Mouse (Mus musculus): ENCODE data around the gene Sgcd. TPM values are rescaled to one million over a fixed set of nuclear protein-coding genes. Genes with fewer than 3 reads are reported as not detected.
A peak's percentile ranks its signal among the peaks of the same experiment; 100 is the strongest.

Sgcd gene
- total RNA-seq, 4 experiments from 2014 or later, result 62.6 to 82.0 (median 77.1) TPM

- DNase-seq (ENCODE audit: low spot score in 2 of 2), result no peak
Measured at GRCm38 (mm10) chr11:47297805-47298340, 690.9 kb downstream of the Sgcd start.

- DNase-seq (ENCODE audit: low spot score in 2 of 2), result no peak
Measured at GRCm38 (mm10) chr11:47294741-47295140, 694.0 kb downstream of the Sgcd start.

- DNase-seq (ENCODE audit: low spot score in 2 of 2), result no peak
Measured at GRCm38 (mm10) chr11:47276586-47276985, 712.2 kb downstream of the Sgcd start.

- DNase-seq (ENCODE audit: low spot score in 2 of 2), result no peak
Measured at GRCm38 (mm10) chr11:47268556-47268955, 720.2 kb downstream of the Sgcd start.

GRCm38 (mm10) chr11:47264267-47264984 lies 724.3 kb downstream of the Sgcd start:
- no peak for DNase-seq (ENCODE audit: low spot score in 2 of 2)

- DNase-seq (ENCODE audit: low spot score in 2 of 2), result peak; percentile 4 to 26
Measured at GRCm38 (mm10) chr11:47250301-47250700, 738.5 kb downstream of the Sgcd start.

GRCm38 (mm10) chr11:47248345-47248893 lies 740.4 kb downstream of the Sgcd start:
- no peak for DNase-seq (ENCODE audit: low spot score in 2 of 2)

- no peak for DNase-seq (ENCODE audit: low spot score in 2 of 2)
Measured at GRCm38 (mm10) chr11:47247703-47248344, 740.9 kb downstream of the Sgcd start.

- no peak for DNase-seq (ENCODE audit: low spot score in 2 of 2)
Measured at GRCm38 (mm10) chr11:47242401-47242800, 746.4 kb downstream of the Sgcd start.

- DNase-seq (ENCODE audit: low spot score in 2 of 2), result no peak
Measured at GRCm38 (mm10) chr11:47228222-47228621, 760.5 kb downstream of the Sgcd start.

- DNase-seq (ENCODE audit: low spot score in 2 of 2), result no peak
Measured at GRCm38 (mm10) chr11:47224148-47224547, 764.6 kb downstream of the Sgcd start.

GRCm38 (mm10) chr11:47211531-47211930 lies 777.2 kb downstream of the Sgcd start:
- DNase-seq (ENCODE audit: low spot score in 2 of 2), result no peak

- DNase-seq (ENCODE audit: low spot score in 2 of 2), result no peak
Measured at GRCm38 (mm10) chr11:47206461-47206860, 782.3 kb downstream of the Sgcd start.

- DNase-seq (ENCODE audit: low spot score in 2 of 2), result no peak
Measured at GRCm38 (mm10) chr11:47199106-47199505, 789.7 kb downstream of the Sgcd start.

GRCm38 (mm10) chr11:47188556-47188955 lies 800.2 kb downstream of the Sgcd start:
- DNase-seq (ENCODE audit: low spot score in 2 of 2), result no peak

GRCm38 (mm10) chr11:47174977-47175376 lies 813.8 kb downstream of the Sgcd start:
- no peak for DNase-seq (ENCODE audit: low spot score in 2 of 2)

- no peak for DNase-seq (ENCODE audit: low spot score in 2 of 2)
Measured at GRCm38 (mm10) chr11:47170926-47171625, 817.7 kb downstream of the Sgcd start.

GRCm38 (mm10) chr11:47167376-47167775 lies 821.4 kb downstream of the Sgcd start:
- DNase-seq (ENCODE audit: low spot score in 2 of 2), result no peak

- DNase-seq (ENCODE audit: low spot score in 2 of 2), result no peak
Measured at GRCm38 (mm10) chr11:47158089-47158488, 830.7 kb downstream of the Sgcd start.

GRCm38 (mm10) chr11:47156730-47157693 lies 831.8 kb downstream of the Sgcd start:
- no peak for DNase-seq (ENCODE audit: low spot score in 2 of 2)
